Mouse (Mus musculus): Measurements from ENCODE around the gene Oxsr1. TPM values are rescaled to one million over a fixed set of nuclear protein-coding genes. Genes with fewer than 3 reads are reported as not detected.
"Not testable (repeated sequence)": the region's sequence is repeated elsewhere in the genome, so short reads cannot be mapped to it uniquely, and the experiment has no call there.

Gene Oxsr1
- total RNA-seq (2014; rRNA removed) (48.8 and 57.5 TPM in 2 replicates), polyA plus RNA-seq (2015; fragmentation: Nextera tagmentation; extraction: Ambion mirVana) (7.2 and 8.8 TPM in 2 replicates)

- peak within 1 kb of the TSS; percentile 94 for H3K27ac ChIP-seq (ENCODE audit: low read depth, low read length)
- H3K9me3 ChIP-seq (ENCODE audit: low read length), result no peaks in the 10 kb centered on the region
- ATAC-seq (peak; percentile 98), DNase-seq (peak; percentile 99)
- under 1% methylated on average over 70 of the region's 76 CpGs for WGBS
- H3K4me1 ChIP-seq (ENCODE audit: insufficient read depth), result peaks cover 4% of the 10 kb centered on the region; the same call in 1 of the 2 replicates
- peak within 1 kb of the TSS; percentile 75 for H3K4me2 ChIP-seq (ENCODE audit: low read depth)
- H3K36me3 ChIP-seq (ENCODE audit: insufficient read depth), result no peaks in the 10 kb centered on the region
- peak; percentile 66 for TF ChIP-seq CTCF (IDR thresholded peaks at IDR 0.05; ENCODE audit: low read depth)
- no peaks in the 10 kb centered on the region for H3K27me3 ChIP-seq (ENCODE audit: insufficient read depth, low read length)
- H3K9ac ChIP-seq, result peak within 1 kb of the TSS; percentile 84
- H3K4me3 ChIP-seq (ENCODE audit: low read depth, low read length), result peak within 1 kb of the TSS; percentile 70
Observed at GRCm38 (mm10) chr9:119322289-119323259, at the start of gene Oxsr1. Gene Oxsr1, minus strand, starts transcription at chr9:119322427.

- H3K9ac ChIP-seq, result no peak overlapping the region
- no peak overlapping the region for H3K4me2 ChIP-seq (ENCODE audit: low read depth)
- H3K27ac ChIP-seq (ENCODE audit: low read depth, low read length), result no peak overlapping the region
- ATAC-seq, result no peak
- no peak overlapping the region for H3K4me3 ChIP-seq (ENCODE audit: low read depth, low read length)
- no peak for TF ChIP-seq CTCF (IDR thresholded peaks at IDR 0.05; ENCODE audit: low read depth)
- H3K4me1 ChIP-seq (ENCODE audit: insufficient read depth), result no peaks in the 10 kb centered on the region
- H3K27me3 ChIP-seq (ENCODE audit: insufficient read depth, low read length), result no peaks in the 10 kb centered on the region
- H3K36me3 ChIP-seq (ENCODE audit: insufficient read depth), result no peaks in the 10 kb centered on the region
- no peak for DNase-seq
- H3K9me3 ChIP-seq (ENCODE audit: low read length), result no peaks in the 10 kb centered on the region
- WGBS, result 88% methylated on average over 4 of the region's 4 CpGs
Observed at GRCm38 (mm10) chr9:119371251-119371650, 49.0 kb upstream of the Oxsr1 start.

- TF ChIP-seq CTCF (IDR thresholded peaks at IDR 0.05; ENCODE audit: low read depth), result peak; percentile 31; the same call in 1 of the 2 replicates
- H3K36me3 ChIP-seq (ENCODE audit: insufficient read depth); H3K27me3 ChIP-seq (ENCODE audit: insufficient read depth, low read length); H3K9me3 ChIP-seq (ENCODE audit: low read length); H3K27ac ChIP-seq (ENCODE audit: low read depth, low read length); ATAC-seq; H3K4me2 ChIP-seq (ENCODE audit: low read depth); H3K9ac ChIP-seq; DNase-seq; H3K4me3 ChIP-seq (ENCODE audit: low read depth, low read length); H3K4me1 ChIP-seq (ENCODE audit: insufficient read depth): not testable (repeated sequence)
- 87% methylated on average over 4 of the region's 4 CpGs for WGBS
Observed at GRCm38 (mm10) chr9:119370770-119371169, 48.5 kb upstream of the Oxsr1 start.

- H3K27ac ChIP-seq (ENCODE audit: low read depth, low read length), result no peak overlapping the region
- H3K4me1 ChIP-seq (ENCODE audit: insufficient read depth), result no peaks in the 10 kb centered on the region
- no peaks in the 10 kb centered on the region for H3K36me3 ChIP-seq (ENCODE audit: insufficient read depth)
- ATAC-seq (no peak), DNase-seq (no peak)
- 94% methylated on average over 3 of the region's 3 CpGs for WGBS
- H3K4me3 ChIP-seq (ENCODE audit: low read depth, low read length), result no peak overlapping the region
- no peaks in the 10 kb centered on the region for H3K9me3 ChIP-seq (ENCODE audit: low read length)
- no peak overlapping the region for H3K9ac ChIP-seq
- no peak for TF ChIP-seq CTCF (IDR thresholded peaks at IDR 0.05; ENCODE audit: low read depth)
- H3K4me2 ChIP-seq (ENCODE audit: low read depth), result no peak overlapping the region
- no peaks in the 10 kb centered on the region for H3K27me3 ChIP-seq (ENCODE audit: insufficient read depth, low read length)
Observed at GRCm38 (mm10) chr9:119368367-119368766, 46.1 kb upstream of the Oxsr1 start.

GRCm38 (mm10) chr9:119365284-119365683 is 43.1 kb upstream of the Oxsr1 start, which contains the start of gene Slc22a14:
Gene Slc22a14, minus strand, starts transcription at chr9:119365553.
- H3K27me3 ChIP-seq (ENCODE audit: insufficient read depth, low read length), result no peaks in the 10 kb centered on the region
- no peak within 1 kb of the TSS for H3K4me3 ChIP-seq (ENCODE audit: low read depth, low read length)
- H3K4me1 ChIP-seq (ENCODE audit: insufficient read depth), result no peaks in the 10 kb centered on the region
- no peak within 1 kb of the TSS for H3K27ac ChIP-seq (ENCODE audit: low read depth, low read length)
- H3K9ac ChIP-seq, result no peak within 1 kb of the TSS
- no peak for DNase-seq
- H3K9me3 ChIP-seq (ENCODE audit: low read length), result no peaks in the 10 kb centered on the region
- WGBS, result 69% methylated on average over 7 of the region's 7 CpGs
- ATAC-seq, result no peak
- no peak for TF ChIP-seq CTCF (IDR thresholded peaks at IDR 0.05; ENCODE audit: low read depth)
- H3K36me3 ChIP-seq (ENCODE audit: insufficient read depth), result no peaks in the 10 kb centered on the region
- H3K4me2 ChIP-seq (ENCODE audit: low read depth), result no peak within 1 kb of the TSS

GRCm38 (mm10) chr9:119363229-119363628 is 41.0 kb upstream of the Oxsr1 start:
- Histone ChIP-seq H3K27ac (ENCODE audit: low read depth, low read length) (no peak overlapping the region), H3K4me3 (ENCODE audit: low read depth, low read length) (no peak overlapping the region), H3K9ac (no peak overlapping the region), H3K4me2 (ENCODE audit: low read depth) (no peak overlapping the region), H3K36me3 (ENCODE audit: insufficient read depth) (no peaks in the 10 kb centered on the region), H3K4me1 (ENCODE audit: insufficient read depth) (no peaks in the 10 kb centered on the region), H3K9me3 (ENCODE audit: low read length) (no peaks in the 10 kb centered on the region), H3K27me3 (ENCODE audit: insufficient read depth, low read length) (no peaks in the 10 kb centered on the region)
- 92% methylated on average over 12 of the region's 12 CpGs for WGBS
- no peak for TF ChIP-seq CTCF (IDR thresholded peaks at IDR 0.05; ENCODE audit: low read depth)
- DNase-seq (no peak), ATAC-seq (no peak)

GRCm38 (mm10) chr9:119361416-119361815 is 39.2 kb upstream of the Oxsr1 start:
- H3K27me3 ChIP-seq (ENCODE audit: insufficient read depth, low read length), result no peaks in the 10 kb centered on the region
- DNase-seq, result no peak
- H3K36me3 ChIP-seq (ENCODE audit: insufficient read depth), result no peaks in the 10 kb centered on the region
- H3K4me2 ChIP-seq (ENCODE audit: low read depth), result no peak overlapping the region
- H3K9me3 ChIP-seq (ENCODE audit: low read length), result no peaks in the 10 kb centered on the region
- no peak overlapping the region for H3K9ac ChIP-seq
- no peak for ATAC-seq
- H3K4me3 ChIP-seq (ENCODE audit: low read depth, low read length), result no peak overlapping the region
- no peak for TF ChIP-seq CTCF (IDR thresholded peaks at IDR 0.05; ENCODE audit: low read depth)
- no peak overlapping the region for H3K27ac ChIP-seq (ENCODE audit: low read depth, low read length)
- WGBS, result 96% methylated on average over 5 of the region's 5 CpGs
- no peaks in the 10 kb centered on the region for H3K4me1 ChIP-seq (ENCODE audit: insufficient read depth)

All from forebrain, postnatal 0 days (tissue).